In genomic region chr11:71758211-71759110, GRCm38 (mm10) we compare ENCODE assay signal across 8 mouse cellular contexts. TPM values are rescaled to one million over a fixed set of nuclear protein-coding genes. Genes with fewer than 3 reads are reported as not detected.
DNase-seq lines count a peak whose midpoint lies in the region; ATAC-seq and TF ChIP-seq lines count a peak whose summit lies in the region.
"Had no signal": no experiment of that assay in that cellular context is flagged by ENCODE, and none has a peak within 500 bp of the region (broad histone marks: within the 10 kb centered on the region; RNA-seq: fewer than 3 reads in every experiment).

No protein-coding gene starts in this region.

- no peak for TF ChIP-seq CTCF in cortical plate, adult 2 months (IDR thresholded peaks at IDR 0.05; ENCODE audit: extremely low read depth, insufficient read depth, low read length)
- TF ChIP-seq CTCF in left cerebral cortex, adult 2 months (IDR thresholded peaks at IDR 0.05) = no peak

- H3K9ac ChIP-seq in neural tube, embryonic 15.5 days (replicated peaks) = 0 out of 2 replicates have a peak overlapping the region, but pooled peaks have one; percentile 3
- H3K9ac ChIP-seq in intestine, embryonic 15.5 days = no peak overlapping the region

- H3K4me1 ChIP-seq in cortical plate, adult 2 months (ENCODE audit: control insufficient read depth, insufficient read depth, low read length) = peaks cover 9% of the 10 kb centered on the region
- H3K4me1 ChIP-seq in neural tube, embryonic 15.5 days = peaks cover 59% of the 10 kb centered on the region
- no peaks in the 10 kb centered on the region for H3K4me1 ChIP-seq in intestine, embryonic 15.5 days (replicated peaks)

- no peaks in the 10 kb centered on the region for H3K9me3 ChIP-seq in neural tube, embryonic 15.5 days (replicated peaks)
- no peaks in the 10 kb centered on the region for H3K9me3 ChIP-seq in intestine, embryonic 15.5 days

- ATAC-seq in neural tube, embryonic 15.5 days (ENCODE audit: low FRiP score) = peak; percentile 86
- no peak for ATAC-seq in intestine, embryonic 15.5 days

- DNase-seq in forelimb bud, embryonic 11.5 days (ENCODE audit: low read depth, low spot score) = peak; percentile 27
- peak; percentile 42 to 70 for DNase-seq in left cerebral cortex, adult 2 months (ENCODE audit: extremely low spot score in 1 of 2, low spot score in 2 of 2)
- no peak for DNase-seq in gastrocnemius, adult 18-20 months (ENCODE audit: low spot score)
- no peak for DNase-seq in thymus, postnatal 36 days

- WGBS in neural tube, embryonic 15.5 days = 18% methylated on average over 21 of the region's 21 CpGs
- WGBS in intestine, embryonic 15.5 days = 55% methylated on average over 21 of the region's 21 CpGs

- peak overlapping the region; percentile 92 for H3K27ac ChIP-seq in cortical plate, adult 2 months (ENCODE audit: insufficient read depth, low read length)
- peak overlapping the region; percentile 86 for H3K27ac ChIP-seq in left cerebral cortex, adult 2 months
- H3K27ac ChIP-seq in neural tube, embryonic 15.5 days (replicated peaks) = peak overlapping the region; percentile 81
- H3K27ac ChIP-seq in intestine, embryonic 15.5 days = no peak overlapping the region

- TF ChIP-seq POLR2A in cortical plate, adult 2 months (IDR thresholded peaks at IDR 0.05; ENCODE audit: extremely low read depth, insufficient read depth, low read length) = no peak

- H3K27me3 ChIP-seq in neural tube, embryonic 15.5 days (replicated peaks) = no peaks in the 10 kb centered on the region
- H3K27me3 ChIP-seq in intestine, embryonic 15.5 days (replicated peaks) = peaks cover 2% of the 10 kb centered on the region; the same call in 1 of the 2 replicates

- H3K4me3 ChIP-seq in cortical plate, adult 2 months (ENCODE audit: insufficient read depth, low read length) = no peak overlapping the region
- no peak overlapping the region for H3K4me3 ChIP-seq in left cerebral cortex, adult 2 months
- no peak overlapping the region for H3K4me3 ChIP-seq in neural tube, embryonic 15.5 days (replicated peaks)
- no peak overlapping the region for H3K4me3 ChIP-seq in intestine, embryonic 15.5 days (replicated peaks)
- H3K4me3 ChIP-seq: myocyte had no signal

- no peaks in the 10 kb centered on the region for H3K36me3 ChIP-seq in neural tube, embryonic 15.5 days
- H3K36me3 ChIP-seq in intestine, embryonic 15.5 days = no peaks in the 10 kb centered on the region

- intact Hi-C loops in left cerebral cortex, adult 2 months (cut with DNase I) = no loop called here

- peak overlapping the region; percentile 24 for H3K4me2 ChIP-seq in neural tube, embryonic 15.5 days
- no peak overlapping the region for H3K4me2 ChIP-seq in intestine, embryonic 15.5 days (replicated peaks)

RNA-seq across cellular contexts. Expression of gene Wscd1, which starts 8.7 kb away (rescaled TPM):
- 66.6 TPM in 2 replicates for polyA plus RNA-seq in cortical plate, adult 2 months (2012; rRNA removed)
- total RNA-seq in left cerebral cortex, adult 2 months (2021) = 10 to 100 TPM; 53.9 to 60.1 TPM
- polyA plus RNA-seq in neural tube, embryonic 15.5 days (2015; fragmentation: Nextera tagmentation; extraction: Ambion mirVana) = 57.7 and 62.1 TPM in 2 replicates
- 3.7 TPM in 2 replicates for polyA plus RNA-seq in intestine, embryonic 15.5 days (2015; fragmentation: Nextera tagmentation; extraction: Ambion mirVana)
- 1 to 10 TPM; 1.1 to 2.1 TPM for total RNA-seq in gastrocnemius, adult 18-20 months (2021)

Comparison
In these comparisons a context has a peak if more than half of its experiments do, and no peak if none do; other contexts are left out.
1. DNase-seq: peak in forelimb bud, embryonic 11.5 days (single experiment) and left cerebral cortex, adult 2 months (2 of 2); none in gastrocnemius, adult 18-20 months (single experiment) and thymus, postnatal 36 days (0 of 2).
2. RNA of gene Wscd1, which starts 8.7 kb away (polyA plus RNA-seq): 66.6 TPM in cortical plate, adult 2 months and 57.7 to 62.1 TPM in neural tube, embryonic 15.5 days; 3.7 TPM in intestine, embryonic 15.5 days; every median in the first group is over 10 times any median in the second.